Mouse (Mus musculus) kidney, embryonic 15.5 days (tissue): ENCODE results near the gene Srsf4. TPM values are rescaled to one million over a fixed set of nuclear protein-coding genes. Genes with fewer than 3 reads are reported as not detected.
A peak's percentile ranks its signal among the peaks of the same experiment; 100 is the strongest.

Experiments
- ATAC-seq: fragments of 200-750 bp; cut with Nextera tagmentation; replicated peaks from 2 replicates; pipeline ENCODE4 v1.8.0; 2017; ENCODE audit warnings: moderate TSS enrichment; ENCODE audit not compliant: low FRiP score
- H3K27ac ChIP-seq: fragments of 300-500 bp; sonication (generic); 2 replicates; pipeline ENCODE4 v1.5.1; 2015; ENCODE audit warnings: mild to moderate bottlenecking, inconsistent platforms
- H3K27me3 ChIP-seq: fragments of 300-500 bp; sonication (generic); 2 replicates; pipeline ENCODE4 v1.6.1; 2015; ENCODE audit warnings: inconsistent platforms
- H3K36me3 ChIP-seq: fragments of 300-500 bp; sonication (generic); 2 replicates; pipeline ENCODE4 v1.6.1; 2015; ENCODE audit warnings: inconsistent platforms
- H3K4me1 ChIP-seq: fragments of 300-500 bp; sonication (generic); 2 replicates; pipeline ENCODE4 v1.6.1; 2015; ENCODE audit warnings: inconsistent platforms
- H3K4me2 ChIP-seq: fragments of 300-500 bp; sonication (generic); 2 replicates; pipeline ENCODE4 v1.6.1; 2015; ENCODE audit warnings: moderate library complexity, mild to moderate bottlenecking, inconsistent platforms
- H3K4me3 ChIP-seq: fragments of 300-500 bp; sonication (generic); replicated peaks from 2 replicates; pipeline ENCODE4 v1.5.1; 2015; ENCODE audit warnings: mild to moderate bottlenecking, inconsistent platforms
- H3K9ac ChIP-seq: fragments of 300-500 bp; sonication (generic); 2 replicates; pipeline ENCODE4 v1.6.1; 2015; ENCODE audit warnings: mild to moderate bottlenecking, inconsistent platforms
- H3K9me3 ChIP-seq: fragments of 300-500 bp; sonication (generic); replicated peaks from 2 replicates; pipeline ENCODE4 v1.6.1; 2016; ENCODE audit warnings: inconsistent platforms
- WGBS: fragments of 180-500 bp; shearing (Covaris S2); methylation state at CpG from one replicate; pipeline ENCODE4 v1.1.7; 2015; ENCODE audit warnings: mixed read lengths; 5-methylcytosine and 5-hydroxymethylcytosine counted together
- polyA plus RNA-seq: library from polyadenylated mRNA; unstranded; fragments of >200 nt; fragmentation: Nextera tagmentation; extraction: Ambion mirVana; gene quantifications from 2 replicates; pipeline ENCODE4 v1.2.1, GENCODE M21; 2015

Srsf4 gene
- polyA plus RNA-seq, result 110 and 114 TPM in 2 replicates

DNA sequence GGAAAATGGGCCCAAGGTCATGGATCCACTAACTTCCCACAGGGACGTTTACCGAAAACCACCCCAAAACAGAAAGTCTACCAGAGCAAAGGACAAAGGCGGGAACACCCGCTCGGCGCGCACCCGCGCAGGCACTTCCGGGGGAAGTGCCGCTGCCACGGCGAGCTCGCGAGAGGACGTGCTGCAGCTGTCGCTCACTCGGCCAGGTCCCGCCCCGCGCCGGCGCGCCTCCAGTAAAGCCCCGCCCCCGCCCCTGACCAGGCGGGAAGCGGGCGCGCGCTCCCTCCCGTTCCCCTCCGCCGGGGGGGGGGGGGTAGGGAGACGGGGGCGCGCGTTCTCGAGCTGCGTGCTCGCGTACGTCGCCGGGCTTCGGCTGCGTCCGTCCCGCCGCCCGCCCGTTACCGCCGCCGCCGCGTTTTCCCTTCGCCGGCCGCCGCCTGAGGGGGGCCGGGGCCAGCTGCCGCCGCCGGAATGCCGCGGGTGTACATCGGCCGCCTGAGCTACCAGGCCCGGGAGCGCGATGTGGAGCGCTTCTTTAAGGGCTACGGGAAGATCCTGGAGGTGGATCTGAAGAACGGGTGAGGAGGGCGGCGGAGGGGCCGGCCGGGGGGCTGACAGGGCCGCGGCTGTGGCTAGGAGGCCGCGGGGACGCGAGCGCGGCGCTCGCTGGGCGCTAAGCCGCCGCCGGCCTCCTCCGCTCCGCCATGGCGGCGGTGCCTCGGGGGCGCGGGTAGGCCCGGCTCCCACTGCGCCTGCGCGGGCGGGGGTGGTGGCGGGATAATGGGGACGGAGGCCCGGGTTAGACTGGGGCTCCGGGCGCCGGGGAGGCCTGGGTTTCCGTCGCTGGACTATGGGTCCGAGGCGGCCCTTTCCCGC lies at the start of gene Srsf4:
Gene Srsf4 (plus strand): TSS at position 325 of the 876 bp plus-strand sequence.
- peak within 1 kb of the TSS; percentile 98 for H3K4me3 ChIP-seq
- peak; percentile 96 for ATAC-seq
- peaks cover 44% of the 10 kb centered on the region for H3K4me1 ChIP-seq
- under 1% methylated on average over 96 of the region's 116 CpGs for WGBS
- H3K9ac ChIP-seq, result peak within 1 kb of the TSS; percentile 100
- peak within 1 kb of the TSS; percentile 86 for H3K4me2 ChIP-seq
- no peaks in the 10 kb centered on the region for H3K27me3 ChIP-seq
- peak within 1 kb of the TSS; percentile 99 for H3K27ac ChIP-seq
- H3K36me3 ChIP-seq, result no peaks in the 10 kb centered on the region
- no peaks in the 10 kb centered on the region for H3K9me3 ChIP-seq

DNA sequence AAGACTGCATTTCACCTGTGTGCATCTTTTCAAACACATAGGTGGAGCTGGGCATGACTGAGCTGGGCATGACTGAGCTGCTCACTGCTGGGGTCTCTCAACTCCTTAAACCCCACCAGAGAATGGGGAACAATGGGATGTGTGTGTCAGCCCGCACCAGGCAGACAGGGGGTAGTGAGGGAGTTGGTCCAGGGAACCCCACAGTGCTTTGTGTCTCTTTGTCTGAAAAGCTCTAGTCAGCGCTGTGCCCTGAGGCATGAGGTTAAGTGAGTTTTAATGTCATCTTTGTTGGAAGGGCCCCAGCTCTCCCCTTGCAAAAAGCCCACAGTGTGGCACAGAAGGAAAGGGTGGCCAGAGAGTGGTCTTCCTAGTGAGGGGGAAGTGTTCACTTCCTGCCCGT lies 48.5 kb upstream of the Srsf4 start:
- Histone ChIP-seq H3K27me3 (no peaks in the 10 kb centered on the region), H3K27ac (no peak overlapping the region), H3K4me2 (no peak overlapping the region), H3K9ac (no peak overlapping the region), H3K4me3 (no peak overlapping the region), H3K9me3 (no peaks in the 10 kb centered on the region), H3K36me3 (no peaks in the 10 kb centered on the region), H3K4me1 (peaks cover 54% of the 10 kb centered on the region)
- 61% methylated on average over 3 of the region's 3 CpGs for WGBS
- ATAC-seq, result no peak

- peaks cover 56% of the 10 kb centered on the region for H3K4me1 ChIP-seq
- no peak overlapping the region for H3K27ac ChIP-seq
- H3K36me3 ChIP-seq, result no peaks in the 10 kb centered on the region
- ATAC-seq, result no peak
- 46% methylated on average over 8 of the region's 8 CpGs for WGBS
- H3K9me3 ChIP-seq, result no peaks in the 10 kb centered on the region
- H3K4me3 ChIP-seq, result no peak overlapping the region
- no peak overlapping the region for H3K4me2 ChIP-seq
- no peaks in the 10 kb centered on the region; the same call in 1 of the 2 replicates for H3K27me3 ChIP-seq
- H3K9ac ChIP-seq, result no peak overlapping the region
These were observed 47.6 kb upstream of the Srsf4 start for GRCm38 (mm10) chr4:131825830-131826229.

GRCm38 (mm10) chr4:131826905-131827304 lies 46.5 kb upstream of the Srsf4 start:
- Histone ChIP-seq H3K4me2 (no peak overlapping the region), H3K9ac (no peak overlapping the region), H3K9me3 (no peaks in the 10 kb centered on the region), H3K36me3 (no peaks in the 10 kb centered on the region), H3K27ac (peak overlapping the region; percentile 45; the same call in 1 of the 2 replicates), H3K4me1 (peaks cover 45% of the 10 kb centered on the region), H3K4me3 (no peak overlapping the region), H3K27me3 (no peaks in the 10 kb centered on the region; the same call in 1 of the 2 replicates)
- WGBS, result 28% methylated on average over 6 of the region's 6 CpGs
- ATAC-seq, result peak; percentile 45

DNA sequence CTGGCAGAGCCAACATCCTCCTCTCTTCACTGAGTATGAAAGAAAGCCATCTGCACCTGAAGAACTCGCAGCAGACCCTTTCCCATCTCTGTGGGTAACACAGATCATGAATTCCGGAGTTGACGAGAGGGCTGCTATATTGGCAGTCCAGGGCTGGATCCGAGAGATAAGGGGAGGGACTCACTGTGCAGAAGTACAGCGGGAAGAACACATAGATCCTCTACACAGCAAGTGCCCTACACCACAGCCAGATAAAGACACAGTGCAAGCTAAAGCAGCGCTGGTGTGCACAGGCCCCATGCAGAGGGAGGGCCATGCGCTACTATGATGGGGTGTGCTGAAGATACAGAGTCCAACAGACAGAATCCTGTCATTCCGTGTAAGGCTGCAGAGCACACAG lies 44.3 kb upstream of the Srsf4 start:
- no peaks in the 10 kb centered on the region; the same call in 1 of the 2 replicates for H3K27me3 ChIP-seq
- H3K4me1 ChIP-seq, result peaks cover 50% of the 10 kb centered on the region
- H3K27ac ChIP-seq, result no peak overlapping the region
- ATAC-seq, result no peak
- no peak overlapping the region for H3K4me2 ChIP-seq
- H3K9ac ChIP-seq, result no peak overlapping the region
- no peaks in the 10 kb centered on the region for H3K36me3 ChIP-seq
- H3K9me3 ChIP-seq, result no peaks in the 10 kb centered on the region
- no peak overlapping the region for H3K4me3 ChIP-seq
- WGBS, result 79% methylated on average over 8 of the region's 8 CpGs

GRCm38 (mm10) chr4:131831546-131832045 lies 41.8 kb upstream of the Srsf4 start:
- H3K4me2 ChIP-seq, result no peak overlapping the region
- no peak overlapping the region for H3K27ac ChIP-seq
- no peaks in the 10 kb centered on the region for H3K9me3 ChIP-seq
- 82% methylated on average over 5 of the region's 5 CpGs for whole genome bisulfite sequencing
- H3K36me3 ChIP-seq, result no peaks in the 10 kb centered on the region
- H3K9ac ChIP-seq, result no peak overlapping the region
- H3K4me1 ChIP-seq, result peaks cover 52% of the 10 kb centered on the region
- no peak overlapping the region for H3K4me3 ChIP-seq
- ATAC-seq, result no peak
- peaks cover 21% of the 10 kb centered on the region for H3K27me3 ChIP-seq

DNA sequence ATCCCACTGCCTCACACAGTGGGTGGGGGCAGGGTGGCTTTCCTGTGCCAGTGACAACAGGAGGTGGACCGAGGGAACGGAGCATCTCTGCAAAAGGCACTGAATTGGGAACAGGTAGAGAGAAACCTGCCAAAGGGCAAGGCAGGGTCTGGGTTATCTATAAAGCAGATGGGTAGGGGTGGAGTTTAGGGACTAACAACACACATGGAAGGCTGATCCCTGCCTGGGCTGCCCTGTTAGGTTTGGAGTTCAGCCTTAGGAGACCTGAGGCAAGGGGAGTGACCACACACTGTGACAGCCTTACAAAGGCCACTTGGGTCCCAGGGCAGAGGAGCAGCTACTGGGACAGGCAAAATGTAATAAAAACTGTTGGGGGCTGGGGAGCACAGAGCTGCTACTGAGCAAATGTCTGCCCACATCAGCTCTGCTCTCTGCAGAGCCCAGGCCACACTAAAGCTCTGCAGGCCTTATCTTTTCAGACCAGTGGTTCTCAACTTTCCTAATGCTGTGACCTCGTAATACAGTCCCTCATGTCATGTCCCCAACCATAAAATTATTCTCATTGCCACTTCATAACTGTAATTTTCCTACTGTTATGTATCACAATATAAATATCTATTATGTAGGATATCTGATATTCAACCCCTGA lies 40.5 kb upstream of the Srsf4 start:
- peaks cover 21% of the 10 kb centered on the region for H3K27me3 ChIP-seq
- H3K36me3 ChIP-seq, result no peaks in the 10 kb centered on the region
- no peak overlapping the region for H3K4me2 ChIP-seq
- no peak overlapping the region for H3K4me3 ChIP-seq
- ATAC-seq, result no peak
- no peaks in the 10 kb centered on the region for H3K9me3 ChIP-seq
- WGBS, result 61% methylated on average over 3 of the region's 3 CpGs
- H3K27ac ChIP-seq, result no peak overlapping the region
- peaks cover 52% of the 10 kb centered on the region for H3K4me1 ChIP-seq
- no peak overlapping the region for H3K9ac ChIP-seq

GRCm38 (mm10) chr4:131833971-131834609 lies 39.3 kb upstream of the Srsf4 start:
- no peak overlapping the region for H3K4me3 ChIP-seq
- peaks cover 27% of the 10 kb centered on the region for H3K27me3 ChIP-seq
- H3K27ac ChIP-seq, result no peak overlapping the region
- H3K36me3 ChIP-seq, result no peaks in the 10 kb centered on the region
- no peak for ATAC-seq
- H3K4me2 ChIP-seq, result no peak overlapping the region
- no peaks in the 10 kb centered on the region for H3K9me3 ChIP-seq
- no peak overlapping the region for H3K9ac ChIP-seq
- peaks cover 51% of the 10 kb centered on the region for H3K4me1 ChIP-seq
- 22% methylated on average over 9 of the region's 9 CpGs for WGBS

DNA sequence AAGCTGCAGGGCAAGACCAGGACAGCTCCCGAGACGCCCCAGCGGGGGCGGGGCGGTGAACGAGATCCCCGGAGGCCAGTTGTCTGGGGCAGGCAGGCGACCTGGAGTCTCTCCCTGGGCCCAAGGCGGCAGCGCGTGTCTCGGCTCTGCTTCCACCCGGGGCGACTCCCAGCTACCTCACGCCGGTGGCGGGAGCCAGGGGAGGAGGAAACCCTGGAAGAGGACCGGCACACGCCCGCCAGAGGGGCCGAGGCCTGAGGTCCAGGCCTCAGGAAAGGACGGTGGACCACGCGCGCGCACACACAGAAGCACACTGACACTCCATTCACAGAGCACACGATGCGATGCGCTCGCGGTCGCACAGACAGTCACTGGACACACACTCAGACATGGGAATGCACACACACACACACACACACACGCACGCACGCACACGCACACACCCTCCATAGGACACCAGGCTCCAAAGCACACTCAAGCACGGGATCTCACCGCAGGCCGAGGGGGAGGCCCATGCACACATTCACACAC lies 37.0 kb upstream of the Srsf4 start:
- Histone ChIP-seq H3K36me3 (no peaks in the 10 kb centered on the region), H3K27ac (0 out of 2 replicates have a peak overlapping the region, but pooled peaks have one; percentile 45), H3K4me1 (peaks cover 44% of the 10 kb centered on the region), H3K4me2 (peak overlapping the region; percentile 96), H3K4me3 (peak overlapping the region; percentile 64), H3K9ac (peak overlapping the region; percentile 63), H3K9me3 (no peaks in the 10 kb centered on the region), H3K27me3 (peaks cover 40% of the 10 kb centered on the region)
- no peak for ATAC-seq
- 1% methylated on average over 38 of the region's 39 CpGs for WGBS

DNA sequence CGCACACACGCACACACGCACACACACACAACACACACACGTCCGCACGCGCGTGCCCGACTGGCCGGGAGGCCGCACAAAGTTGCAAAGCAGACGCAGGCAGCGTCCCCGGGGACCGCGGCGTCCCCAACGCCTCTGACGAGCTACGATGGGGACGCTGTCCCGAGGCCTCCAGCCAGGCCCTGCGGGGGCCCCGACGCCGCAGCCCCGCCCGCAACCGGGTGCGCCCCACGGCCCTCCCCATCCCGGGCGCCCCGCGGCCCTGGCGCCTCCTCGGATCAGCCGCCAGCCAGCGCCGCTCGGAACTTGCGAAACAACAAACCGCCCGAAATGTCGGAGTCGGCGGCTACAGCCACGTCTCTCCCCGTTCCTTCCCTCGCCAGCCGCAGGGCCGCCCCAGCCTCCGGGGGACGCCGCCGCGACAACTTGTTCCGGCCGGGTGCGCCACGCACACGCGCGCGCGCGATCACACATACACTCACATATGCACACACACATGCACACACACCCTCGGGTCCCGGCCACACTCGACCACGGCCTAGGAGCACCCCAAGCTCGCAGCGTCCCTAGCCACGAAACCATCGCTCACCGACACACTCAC lies 36.4 kb upstream of the Srsf4 start:
- H3K27me3 ChIP-seq, result peaks cover 45% of the 10 kb centered on the region
- no peaks in the 10 kb centered on the region for H3K9me3 ChIP-seq
- H3K9ac ChIP-seq, result peak overlapping the region; percentile 63
- ATAC-seq, result no peak
- under 1% methylated on average over 74 of the region's 76 CpGs for WGBS
- peak overlapping the region; percentile 64 for H3K4me3 ChIP-seq
- H3K36me3 ChIP-seq, result no peaks in the 10 kb centered on the region
- peaks cover 44% of the 10 kb centered on the region for H3K4me1 ChIP-seq
- H3K27ac ChIP-seq, result 0 out of 2 replicates have a peak overlapping the region, but pooled peaks have one; percentile 45
- peak overlapping the region; percentile 96 for H3K4me2 ChIP-seq

DNA sequence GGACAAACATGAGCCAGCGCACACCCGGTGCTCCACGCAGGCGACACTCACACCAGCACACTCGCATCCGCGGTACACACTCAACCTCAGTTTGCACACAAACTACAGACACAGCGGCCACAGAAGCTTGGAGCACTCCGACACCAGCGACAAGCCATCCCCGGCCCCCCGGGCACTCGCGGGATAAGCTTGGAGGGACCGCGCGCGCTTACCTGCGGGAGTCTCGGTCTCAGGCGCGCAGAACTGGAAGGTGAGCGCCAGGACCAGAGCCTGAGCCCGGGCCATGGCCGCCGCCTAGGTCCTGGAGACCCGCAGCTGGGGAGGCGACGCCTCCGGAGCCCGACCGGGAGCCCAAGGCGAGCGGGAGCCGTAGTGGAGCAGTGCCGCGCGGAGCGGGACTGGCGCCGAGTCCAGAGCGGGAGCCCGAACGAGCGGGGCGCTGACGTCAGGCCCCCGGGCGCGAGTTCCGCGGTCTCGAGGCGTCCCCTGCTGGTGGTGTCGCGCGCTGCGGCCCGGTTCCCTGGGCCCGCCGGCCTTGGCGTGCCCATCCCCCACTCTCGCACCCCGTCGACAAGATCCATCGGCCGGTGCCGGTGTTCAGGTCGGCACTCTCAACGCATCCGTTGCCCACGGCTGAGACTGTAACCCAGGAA lies 35.4 kb upstream of the Srsf4 start, which contains the start of gene Ptpru:
Gene Ptpru (minus strand): TSS at position 417 of the 653 bp plus-strand sequence.
- Histone ChIP-seq H3K4me1 (peaks cover 44% of the 10 kb centered on the region), H3K4me3 (peak within 1 kb of the TSS; percentile 64), H3K9me3 (no peaks in the 10 kb centered on the region), H3K27me3 (peaks cover 47% of the 10 kb centered on the region), H3K36me3 (no peaks in the 10 kb centered on the region), H3K9ac (peak within 1 kb of the TSS; percentile 63), H3K4me2 (peak within 1 kb of the TSS; percentile 96), H3K27ac (0 out of 2 replicates have a peak within 1 kb of the TSS, but pooled peaks have one; percentile 7)
- WGBS, result under 1% methylated on average over 65 of the region's 72 CpGs
- peak; percentile 87 for ATAC-seq
